Mouse (Mus musculus) kidney, postnatal 14 days (tissue): ENCODE measurements around the gene Ankrd12.

Source experiments
- DNase-seq: peaks from one replicate; pipeline ENCODE4 v3.0.0; 2022; ENCODE audit warnings: mixed read lengths

Gene Ankrd12

DNA sequence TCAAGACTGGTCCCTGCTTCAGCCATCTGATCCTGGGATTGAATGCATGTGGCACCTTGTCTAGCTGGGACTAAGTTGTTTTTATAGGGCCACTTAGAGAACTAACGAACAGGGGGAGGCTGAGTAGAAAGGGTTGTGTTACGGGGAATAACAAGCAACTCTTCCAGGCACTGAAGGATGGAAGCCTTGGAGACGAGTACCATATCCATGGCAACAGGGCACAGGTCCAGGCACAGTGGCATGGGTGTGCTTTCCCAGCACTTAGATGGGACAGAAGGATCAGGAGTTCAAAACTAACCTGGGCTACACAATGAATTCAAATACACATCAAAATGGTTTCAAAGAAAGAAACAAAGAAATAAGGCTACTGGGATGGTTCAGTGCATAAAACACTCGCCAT is 149.8 kb downstream of the Ankrd12 start:
- DNase-seq = no peak

GRCm38 (mm10) chr17:65924218-65924617 is 152.7 kb downstream of the Ankrd12 start:
- no peak for DNase-seq

- no peak for DNase-seq
Observed at GRCm38 (mm10) chr17:65921975-65922374, 154.9 kb downstream of the Ankrd12 start.

GRCm38 (mm10) chr17:65919235-65919634 is 157.7 kb downstream of the Ankrd12 start:
- peak; percentile 0 for DNase-seq

DNA sequence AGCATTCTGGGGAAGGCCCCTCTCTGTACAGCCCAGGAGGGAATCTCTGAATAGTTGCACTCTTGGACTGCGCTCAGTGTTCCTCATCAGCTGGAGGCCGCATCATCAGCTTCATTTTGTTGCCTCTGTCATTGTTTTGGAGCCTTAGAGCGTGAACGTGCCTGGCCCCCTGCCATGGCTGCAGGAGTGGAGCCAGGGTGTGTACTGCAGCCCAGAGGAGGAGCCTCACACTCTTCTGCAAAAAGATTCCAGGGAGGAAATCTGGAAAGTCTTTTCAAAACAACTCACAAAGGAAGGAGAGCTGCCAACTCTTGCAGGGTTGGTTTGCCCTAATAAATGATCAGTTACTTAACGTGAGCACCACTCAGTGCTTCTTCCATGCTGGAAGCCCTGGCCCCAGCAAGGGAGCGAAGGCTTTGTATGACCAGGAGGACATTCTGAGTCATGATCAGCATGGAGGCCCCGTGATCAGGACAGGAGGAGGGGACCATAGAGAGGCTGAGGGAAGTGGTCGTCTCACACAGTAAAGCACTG is 160.7 kb downstream of the Ankrd12 start:
- peak; percentile 90 for DNase-seq
